Mouse (Mus musculus): ENCODE data around the gene Cldn6. TPM values are rescaled to one million over a fixed set of nuclear protein-coding genes. Genes with fewer than 3 reads are reported as not detected.

Gene Cldn6
- polyA plus RNA-seq, 2 experiments = 11.3 to 13.6 TPM

GRCm38 (mm10) chr17:23704741-23705140 lies 25.7 kb downstream of the Cldn6 start:
- Histone ChIP-seq H3K9ac (ENCODE audit: low read depth, low read length, severe bottlenecking) (no peak overlapping the region), H3K4me3 (replicated peaks; ENCODE audit: low read length) (no peak overlapping the region), H3K27ac (replicated peaks; ENCODE audit: low read depth, low read length) (no peak overlapping the region), H3K36me3 (ENCODE audit: control insufficient read depth, insufficient read depth, low read length) (no peaks in the 10 kb centered on the region), H3K27me3 (ENCODE audit: control insufficient read depth, insufficient read depth, low read length) (peaks cover 14% of the 10 kb centered on the region), H3K4me2 (replicated peaks; ENCODE audit: low read depth, low read length, severe bottlenecking) (no peak overlapping the region), H3K9me3 (ENCODE audit: control insufficient read depth, low read length) (no peaks in the 10 kb centered on the region), H3K4me1 (ENCODE audit: control insufficient read depth, insufficient read depth, low read length) (no peaks in the 10 kb centered on the region)
- 31% methylated on average over 7 of the region's 7 CpGs for WGBS
- DNase-seq (ENCODE audit: low spot score) (peak; percentile 50), ATAC-seq (ENCODE audit: low FRiP score, low read depth) (no peak)
- no peak for TF ChIP-seq POLR2A (IDR thresholded peaks at IDR 0.05; ENCODE audit: borderline replicate concordance, extremely low read depth, insufficient read depth, insufficient read length)

GRCm38 (mm10) chr17:23705525-23706104 lies 26.6 kb downstream of the Cldn6 start:
- ATAC-seq (ENCODE audit: low FRiP score, low read depth) (no peak), DNase-seq (ENCODE audit: low spot score) (no peak)
- Histone ChIP-seq H3K4me3 (replicated peaks; ENCODE audit: low read length) (no peak overlapping the region), H3K4me2 (replicated peaks; ENCODE audit: low read depth, low read length, severe bottlenecking) (no peak overlapping the region), H3K27ac (replicated peaks; ENCODE audit: low read depth, low read length) (no peak overlapping the region), H3K9me3 (ENCODE audit: control insufficient read depth, low read length) (no peaks in the 10 kb centered on the region), H3K9ac (ENCODE audit: low read depth, low read length, severe bottlenecking) (no peak overlapping the region), H3K27me3 (ENCODE audit: control insufficient read depth, insufficient read depth, low read length) (peaks cover 5% of the 10 kb centered on the region), H3K36me3 (ENCODE audit: control insufficient read depth, insufficient read depth, low read length) (no peaks in the 10 kb centered on the region), H3K4me1 (ENCODE audit: control insufficient read depth, insufficient read depth, low read length) (no peaks in the 10 kb centered on the region)
- TF ChIP-seq POLR2A (IDR thresholded peaks at IDR 0.05; ENCODE audit: borderline replicate concordance, extremely low read depth, insufficient read depth, insufficient read length) = no peak
- 69% methylated on average over 7 of the region's 7 CpGs for WGBS

GRCm38 (mm10) chr17:23706212-23706611 lies 27.2 kb downstream of the Cldn6 start:
- Histone ChIP-seq H3K9me3 (ENCODE audit: control insufficient read depth, low read length) (no peaks in the 10 kb centered on the region), H3K9ac (ENCODE audit: low read depth, low read length, severe bottlenecking) (no peak overlapping the region), H3K27ac (replicated peaks; ENCODE audit: low read depth, low read length) (no peak overlapping the region), H3K4me3 (replicated peaks; ENCODE audit: low read length) (no peak overlapping the region), H3K4me1 (ENCODE audit: control insufficient read depth, insufficient read depth, low read length) (no peaks in the 10 kb centered on the region), H3K36me3 (ENCODE audit: control insufficient read depth, insufficient read depth, low read length) (no peaks in the 10 kb centered on the region), H3K27me3 (ENCODE audit: control insufficient read depth, insufficient read depth, low read length) (no peaks in the 10 kb centered on the region), H3K4me2 (replicated peaks; ENCODE audit: low read depth, low read length, severe bottlenecking) (no peak overlapping the region)
- WGBS = 6% methylated on average over 3 of the region's 3 CpGs
- ATAC-seq (ENCODE audit: low FRiP score, low read depth) = no peak
- no peak for TF ChIP-seq POLR2A (IDR thresholded peaks at IDR 0.05; ENCODE audit: borderline replicate concordance, extremely low read depth, insufficient read depth, insufficient read length)
- DNase-seq (ENCODE audit: low spot score) = peak; percentile 72

DNA sequence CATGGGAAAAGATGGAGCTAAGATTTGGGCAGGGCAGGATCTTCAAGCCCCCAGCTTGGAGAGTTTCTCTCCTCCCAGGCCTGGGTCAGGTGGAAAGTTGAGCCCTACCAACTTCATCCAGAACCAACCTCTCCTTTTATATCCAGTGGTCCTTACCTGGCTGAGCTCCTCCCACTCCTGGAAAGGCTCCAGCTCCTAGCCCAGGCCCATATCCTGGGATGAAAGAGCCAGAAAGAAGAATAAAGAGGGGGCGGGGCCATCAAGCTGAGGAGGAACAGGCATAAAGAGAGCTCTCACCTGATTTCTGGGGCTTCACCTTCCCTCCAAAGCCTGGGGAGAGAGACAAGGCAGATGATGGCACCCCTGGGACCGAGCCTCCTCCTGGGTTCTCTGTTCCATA lies 38.0 kb downstream of the Cldn6 start:
- DNase-seq (ENCODE audit: low spot score) = no peak
- Histone ChIP-seq H3K9ac (ENCODE audit: low read depth, low read length, severe bottlenecking) (no peak overlapping the region), H3K27me3 (ENCODE audit: control insufficient read depth, insufficient read depth, low read length) (no peaks in the 10 kb centered on the region), H3K4me2 (replicated peaks; ENCODE audit: low read depth, low read length, severe bottlenecking) (no peak overlapping the region), H3K9me3 (ENCODE audit: control insufficient read depth, low read length) (no peaks in the 10 kb centered on the region), H3K4me1 (ENCODE audit: control insufficient read depth, insufficient read depth, low read length) (no peaks in the 10 kb centered on the region), H3K4me3 (replicated peaks; ENCODE audit: low read length) (no peak overlapping the region), H3K36me3 (ENCODE audit: control insufficient read depth, insufficient read depth, low read length) (no peaks in the 10 kb centered on the region), H3K27ac (replicated peaks; ENCODE audit: low read depth, low read length) (no peak overlapping the region)
- no peak for ATAC-seq (ENCODE audit: low FRiP score, low read depth)
- TF ChIP-seq POLR2A (IDR thresholded peaks at IDR 0.05; ENCODE audit: borderline replicate concordance, extremely low read depth, insufficient read depth, insufficient read length) = no peak
- WGBS = 63% methylated on average over 2 of the region's 2 CpGs

- TF ChIP-seq POLR2A (IDR thresholded peaks at IDR 0.05; ENCODE audit: borderline replicate concordance, extremely low read depth, insufficient read depth, insufficient read length) = no peak
- Histone ChIP-seq H3K9me3 (ENCODE audit: control insufficient read depth, low read length) (no peaks in the 10 kb centered on the region), H3K4me1 (ENCODE audit: control insufficient read depth, insufficient read depth, low read length) (no peaks in the 10 kb centered on the region), H3K36me3 (ENCODE audit: control insufficient read depth, insufficient read depth, low read length) (no peaks in the 10 kb centered on the region), H3K27me3 (ENCODE audit: control insufficient read depth, insufficient read depth, low read length) (no peaks in the 10 kb centered on the region), H3K4me3 (replicated peaks; ENCODE audit: low read length) (no peak overlapping the region), H3K4me2 (replicated peaks; ENCODE audit: low read depth, low read length, severe bottlenecking) (no peak overlapping the region), H3K27ac (replicated peaks; ENCODE audit: low read depth, low read length) (no peak overlapping the region), H3K9ac (ENCODE audit: low read depth, low read length, severe bottlenecking) (no peak overlapping the region)
- DNase-seq (ENCODE audit: low spot score) (no peak), ATAC-seq (ENCODE audit: low FRiP score, low read depth) (no peak)
- WGBS = 25% methylated on average over 1 of the region's 1 CpGs
Measured at GRCm38 (mm10) chr17:23719455-23719854, 40.4 kb downstream of the Cldn6 start.

GRCm38 (mm10) chr17:23721886-23722285 lies 42.8 kb downstream of the Cldn6 start:
- H3K9ac ChIP-seq (ENCODE audit: low read depth, low read length, severe bottlenecking) = no peak overlapping the region
- H3K4me1 ChIP-seq (ENCODE audit: control insufficient read depth, insufficient read depth, low read length) = peaks cover 6% of the 10 kb centered on the region; the same call in 1 of the 2 replicates
- no peak for DNase-seq (ENCODE audit: low spot score)
- no peak overlapping the region for H3K27ac ChIP-seq (replicated peaks; ENCODE audit: low read depth, low read length)
- no peak for ATAC-seq (ENCODE audit: low FRiP score, low read depth)
- no peak overlapping the region for H3K4me3 ChIP-seq (replicated peaks; ENCODE audit: low read length)
- no peak for TF ChIP-seq POLR2A (IDR thresholded peaks at IDR 0.05; ENCODE audit: borderline replicate concordance, extremely low read depth, insufficient read depth, insufficient read length)
- H3K4me2 ChIP-seq (replicated peaks; ENCODE audit: low read depth, low read length, severe bottlenecking) = no peak overlapping the region
- H3K36me3 ChIP-seq (ENCODE audit: control insufficient read depth, insufficient read depth, low read length) = no peaks in the 10 kb centered on the region
- 96% methylated on average over 2 of the region's 2 CpGs for WGBS
- no peaks in the 10 kb centered on the region for H3K27me3 ChIP-seq (ENCODE audit: control insufficient read depth, insufficient read depth, low read length)
- no peaks in the 10 kb centered on the region for H3K9me3 ChIP-seq (ENCODE audit: control insufficient read depth, low read length)
